Mouse (Mus musculus) olfactory bulb, adult 2 months (tissue): ENCODE data around the gene Larp4.

Source experiments
- CTCF ChIP-seq: fragments of 200-500 bp; IDR thresholded peaks from 2 replicates; pipeline ENCODE4 v1.5.1; 2012; ENCODE audit warnings: low read depth, mild to moderate bottlenecking, low read length, moderate library complexity; ENCODE audit not compliant: insufficient read depth
- POLR2A ChIP-seq: fragments of 200-500 bp; IDR thresholded peaks from 2 replicates; pipeline ENCODE4 v1.6.1; 2012; ENCODE audit warnings: mild to moderate bottlenecking, low read depth, low read length, moderate library complexity; ENCODE audit not compliant: insufficient read depth

DNA sequence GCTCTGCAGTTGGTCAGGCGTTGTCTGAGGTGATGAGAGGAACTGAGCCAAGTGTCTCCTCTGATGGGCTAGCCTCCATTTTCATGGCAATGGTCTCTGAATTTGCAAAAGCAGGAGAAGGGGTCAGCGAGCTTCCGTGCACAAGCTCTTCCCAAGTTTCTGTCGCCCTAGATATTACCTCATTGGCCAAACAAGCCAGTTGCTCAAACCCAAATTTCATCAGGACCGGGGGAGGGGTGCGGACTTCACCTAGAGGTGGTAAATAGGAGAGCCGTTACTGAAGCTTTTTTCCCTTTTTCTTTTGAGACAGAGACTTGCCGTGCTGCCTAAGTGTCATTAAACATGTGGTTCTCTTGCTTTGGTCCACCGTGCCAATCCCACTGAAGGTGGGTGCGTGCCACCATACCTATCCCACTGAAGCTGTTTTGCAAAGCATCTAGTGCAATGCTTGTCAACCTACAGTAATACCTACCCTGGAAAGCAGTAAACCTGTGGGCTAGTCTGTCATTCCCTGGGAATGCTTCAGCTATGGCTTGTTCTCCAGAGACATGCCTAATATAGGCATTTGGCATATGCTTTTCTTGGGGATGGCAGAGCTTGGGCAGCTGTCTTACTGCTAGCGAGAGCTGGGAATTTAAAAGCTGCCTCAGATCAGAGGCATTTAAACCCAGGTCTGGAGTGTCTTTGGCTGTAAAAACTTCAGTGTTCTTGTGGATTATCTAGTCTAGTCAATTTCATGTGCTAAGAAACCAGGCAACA lies 55.4 kb downstream of the Larp4 start:
- TF ChIP-seq POLR2A (no peak), CTCF (no peak)
